Mouse (Mus musculus) MEL (cell line): ENCODE results near the gene Socs1. TPM values are rescaled to one million over a fixed set of nuclear protein-coding genes. Genes with fewer than 3 reads are reported as not detected.

ENCODE experiments used
- DNase-seq: peaks from one replicate; pipeline ENCODE4 v3.0.0; 2011; ENCODE audit warnings: low read depth, low spot score
- H3K27ac ChIP-seq: 2 replicates; pipeline ENCODE4 v1.5.1; 2012; ENCODE audit warnings: low read depth, mild to moderate bottlenecking, control low read depth, low read length, moderate library complexity; ENCODE audit not compliant: control insufficient read depth
- H3K27me3 ChIP-seq, 2 experiments: fragments of 150-350 bp in 1 of 2; sonication (generic) in 1 of 2; 2 replicates each; pipeline ENCODE4 v1.6.1; 2012; ENCODE audit warnings: low read length in 2 of 2, mild to moderate bottlenecking in 2 of 2, improper control_type of control experiment in 1 of 2, moderate library complexity in 1 of 2; ENCODE audit not compliant: insufficient read depth in 2 of 2, control insufficient read depth in 1 of 2
- H3K36me3 ChIP-seq, 2 experiments: 2 replicates each; pipeline ENCODE4 v1.6.1; 2012 to 2014; ENCODE audit warnings: low read length in 2 of 2, improper control_type of control experiment in 1 of 2, inconsistent platforms in 1 of 2, mild to moderate bottlenecking in 1 of 2; ENCODE audit not compliant: insufficient read depth in 2 of 2, control insufficient read depth in 1 of 2
- H3K4me1 ChIP-seq, 2 experiments: fragments of 150-350 bp in 1 of 2; sonication (generic) in 1 of 2; 2 replicates each; pipeline ENCODE4 v1.6.1; 2012; ENCODE audit warnings: low read length in 2 of 2, improper control_type of control experiment in 1 of 2, mild to moderate bottlenecking in 1 of 2; ENCODE audit not compliant: insufficient read depth in 2 of 2, control insufficient read depth in 1 of 2
- H3K4me3 ChIP-seq, 2 experiments: fragments of 150-350 bp in 1 of 2; sonication (generic) in 1 of 2; 2 replicates each; pipeline ENCODE4 v1.5.1; 2012; ENCODE audit warnings: low read depth in 2 of 2, low read length in 2 of 2, mild to moderate bottlenecking in 2 of 2, moderate library complexity in 2 of 2, control low read depth in 1 of 2, improper control_type of control experiment in 1 of 2; ENCODE audit not compliant: control insufficient read depth in 1 of 2, insufficient read depth in 1 of 2
- H3K79me2 ChIP-seq: 2 replicates; pipeline ENCODE4 v1.6.1; 2012; ENCODE audit warnings: mild to moderate bottlenecking, low read length, moderate library complexity; ENCODE audit not compliant: control insufficient read depth, poor library complexity, insufficient read depth
- H3K9ac ChIP-seq: 2 replicates; pipeline ENCODE4 v1.6.1; 2012; ENCODE audit warnings: low read depth, mild to moderate bottlenecking, control low read depth, low read length, moderate library complexity; ENCODE audit not compliant: control insufficient read depth, poor library complexity, severe bottlenecking
- H3K9me3 ChIP-seq: fragments of 150-350 bp; sonication (generic); replicated peaks from 2 replicates; pipeline ENCODE4 v1.6.1; 2012; ENCODE audit warnings: mild to moderate bottlenecking, low read length, improper control_type of control experiment, moderate library complexity; ENCODE audit not compliant: insufficient read depth
- BHLHE40 ChIP-seq: IDR thresholded peaks from 2 replicates; pipeline ENCODE4 v1.6.1; 2012; ENCODE audit warnings: low read depth, mild to moderate bottlenecking, inconsistent platforms, low read length, improper control_type of control experiment, borderline replicate concordance
- CHD1 ChIP-seq: IDR thresholded peaks from 2 replicates; pipeline ENCODE4 v1.6.1; 2012; ENCODE audit warnings: low read depth, mild to moderate bottlenecking, inconsistent platforms, low read length, improper control_type of control experiment
- CHD2 ChIP-seq: IDR thresholded peaks from 2 replicates; pipeline ENCODE4 v1.6.1; 2011; ENCODE audit warnings: low read length, improper control_type of control experiment
- CTCF ChIP-seq, 3 experiments: IDR thresholded peaks in 2 of 3; conservative IDR thresholded peaks in 1 of 3; 2 replicates each; pipeline ENCODE4 v1.5.1; 2011 to 2012; ENCODE audit warnings: low read length in 3 of 3, low read depth in 2 of 3, mild to moderate bottlenecking in 2 of 3, improper control_type of control experiment in 1 of 3, inconsistent platforms in 1 of 3, mixed read lengths in 1 of 3, moderate library complexity in 1 of 3; ENCODE audit not compliant: control insufficient read depth in 1 of 3, insufficient read depth in 1 of 3, poor library complexity in 1 of 3, severe bottlenecking in 1 of 3
- E2F4 ChIP-seq: IDR thresholded peaks from 2 replicates; pipeline ENCODE4 v1.6.1; 2011; ENCODE audit warnings: low read depth, low read length, improper control_type of control experiment, borderline replicate concordance
- ELF1 ChIP-seq: IDR thresholded peaks from 2 replicates; pipeline ENCODE4 v1.6.1; 2014; ENCODE audit warnings: low read depth, mild to moderate bottlenecking, inconsistent platforms, low read length, improper control_type of control experiment, moderate library complexity
- ETS1 ChIP-seq: IDR thresholded peaks from 2 replicates; pipeline ENCODE4 v1.6.1; 2012; ENCODE audit warnings: low read depth, mild to moderate bottlenecking, inconsistent platforms, low read length, improper control_type of control experiment, moderate library complexity
- GATA1 ChIP-seq: IDR thresholded peaks from 2 replicates; pipeline ENCODE4 v1.6.1; 2011; ENCODE audit warnings: low read depth, low read length, improper control_type of control experiment
- HCFC1 ChIP-seq: IDR thresholded peaks from 2 replicates; pipeline ENCODE4 v1.6.1; 2012; ENCODE audit warnings: low read depth, mild to moderate bottlenecking, inconsistent platforms, low read length, improper control_type of control experiment, moderate library complexity
- JUND ChIP-seq: IDR thresholded peaks from 2 replicates; pipeline ENCODE4 v1.6.1; 2011; ENCODE audit warnings: low read depth, mild to moderate bottlenecking, improper control_type of control experiment, low read length
- KAT2A ChIP-seq: conservative IDR thresholded peaks from 2 replicates; pipeline ENCODE4 v1.6.1; 2012; ENCODE audit warnings: low read depth, low read length, improper control_type of control experiment, inconsistent platforms
- MAFK ChIP-seq: IDR thresholded peaks from 2 replicates; pipeline ENCODE4 v1.6.1; 2011; ENCODE audit warnings: low read depth, mild to moderate bottlenecking, low read length, improper control_type of control experiment, borderline replicate concordance
- MAX ChIP-seq: IDR thresholded peaks from 2 replicates; pipeline ENCODE4 v1.6.1; 2011; ENCODE audit warnings: low read length, improper control_type of control experiment
- MYB ChIP-seq: IDR thresholded peaks from 2 replicates; pipeline ENCODE4 v1.6.1; 2011; ENCODE audit warnings: mild to moderate bottlenecking, low read depth, low read length, improper control_type of control experiment
- MYC ChIP-seq: IDR thresholded peaks from 2 replicates; pipeline ENCODE4 v1.6.1; 2011; ENCODE audit warnings: low read depth, mild to moderate bottlenecking, low read length, improper control_type of control experiment, moderate library complexity
- NELFE ChIP-seq: IDR thresholded peaks from 2 replicates; pipeline ENCODE4 v1.6.1; 2011; ENCODE audit warnings: low read depth, low read length, improper control_type of control experiment
- POLR2AphosphoS5 ChIP-seq: IDR thresholded peaks from 2 replicates; pipeline ENCODE4 v1.6.1; 2012; ENCODE audit warnings: low read depth, borderline replicate concordance, mild to moderate bottlenecking, inconsistent platforms, low read length, moderate library complexity, mixed read lengths
- RAD21 ChIP-seq: IDR thresholded peaks from 2 replicates; pipeline ENCODE4 v1.6.1; 2011; ENCODE audit warnings: mild to moderate bottlenecking, low read depth, low read length, improper control_type of control experiment
- RCOR1 ChIP-seq: IDR thresholded peaks from 2 replicates; pipeline ENCODE4 v1.6.1; 2012; ENCODE audit warnings: low read depth, mild to moderate bottlenecking, inconsistent platforms, low read length, improper control_type of control experiment
- SMC3 ChIP-seq: IDR thresholded peaks from 2 replicates; pipeline ENCODE4 v1.6.1; 2011; ENCODE audit warnings: low read depth, low read length, improper control_type of control experiment
- TBP ChIP-seq: IDR thresholded peaks from 2 replicates; pipeline ENCODE4 v1.8.0; 2011; ENCODE audit warnings: low read depth, low read length, improper control_type of control experiment
- UBTF ChIP-seq: IDR thresholded peaks from 2 replicates; pipeline ENCODE4 v1.6.1; 2012; ENCODE audit warnings: low read depth, mild to moderate bottlenecking, inconsistent platforms, low read length, improper control_type of control experiment, moderate library complexity, borderline replicate concordance; ENCODE audit not compliant: insufficient read depth
- USF1 ChIP-seq: IDR thresholded peaks from 2 replicates; pipeline ENCODE4 v1.6.1; 2014; ENCODE audit warnings: low read depth, mild to moderate bottlenecking, inconsistent platforms, low read length, improper control_type of control experiment, moderate library complexity
- USF2 ChIP-seq, 2 experiments: IDR thresholded peaks; 2 replicates each; pipeline ENCODE4 v1.6.1; 2011 to 2012; ENCODE audit warnings: improper control_type of control experiment in 2 of 2, low read length in 2 of 2, borderline replicate concordance in 1 of 2, inconsistent platforms in 1 of 2, low read depth in 1 of 2, mild to moderate bottlenecking in 1 of 2; ENCODE audit not compliant: insufficient read depth in 1 of 2
- ZKSCAN1 ChIP-seq: IDR thresholded peaks from 2 replicates; pipeline ENCODE4 v1.6.1; 2012; ENCODE audit warnings: low read depth, mild to moderate bottlenecking, inconsistent platforms, low read length, improper control_type of control experiment, moderate library complexity
- ZMIZ1 ChIP-seq: IDR thresholded peaks from 2 replicates; pipeline ENCODE4 v1.6.1; 2012; ENCODE audit warnings: low read depth, mild to moderate bottlenecking, inconsistent platforms, low read length, improper control_type of control experiment, moderate library complexity
- ZNF384 ChIP-seq: IDR thresholded peaks from 2 replicates; pipeline ENCODE4 v1.6.1; 2012; ENCODE audit warnings: low read depth, mild to moderate bottlenecking, inconsistent platforms, low read length, improper control_type of control experiment
- polyA plus RNA-seq, 2 experiments: library from polyadenylated mRNA; stranded (reverse) in 1 of 2; unstranded in 1 of 2; fragments of >175 nt in 1 of 2; fragments of >200 nt in 1 of 2; gene quantifications; 2 replicates each; pipeline versions ENCODE4 v1.2.1 to v1.2.4; 2012; ENCODE audit warnings: low replicate concordance in 2 of 2, low read depth in 1 of 2; ENCODE audit not compliant: insufficient read length in 2 of 2, insufficient read depth in 1 of 2, missing spikeins in 1 of 2
- total RNA-seq: library from RNA; depleted of rRNA; stranded (reverse); fragments of 300-350 nt; gene quantifications from 2 replicates; pipeline ENCODE4 v1.2.3, GENCODE M21; 2012

Gene Socs1
- total and polyA plus RNA-seq, 3 experiments: 0.12 to 0.36 TPM; not detected in 1

DNA sequence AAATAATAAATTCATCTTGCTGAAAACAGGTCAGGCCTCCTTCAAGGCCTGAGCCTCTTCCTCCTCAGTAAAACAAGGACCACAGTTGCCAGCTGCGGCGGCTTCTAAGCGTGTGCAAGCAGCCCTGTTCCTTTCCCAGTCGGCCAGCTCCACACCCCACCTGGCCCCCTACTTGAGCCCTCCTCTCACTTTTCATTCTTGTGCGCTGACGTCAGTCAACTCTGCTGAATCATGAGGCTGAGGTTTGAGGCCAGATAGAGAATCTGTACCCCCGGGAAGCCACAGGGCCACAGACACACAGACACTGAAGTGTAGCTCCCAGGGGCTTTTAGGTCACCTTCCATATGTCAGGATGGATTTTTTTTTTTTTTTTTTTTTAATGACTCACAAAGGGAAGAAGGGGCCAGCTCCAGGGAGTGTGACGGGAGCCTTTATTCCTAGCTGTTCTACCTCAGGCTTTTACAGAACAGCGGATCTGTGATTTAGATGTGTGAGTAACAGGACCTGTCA, 3.4 kb downstream of the Socs1 start:
- no peak for TF ChIP-seq UBTF
- no peak for TF ChIP-seq CHD1
- TF ChIP-seq TBP: no peak
- TF ChIP-seq GATA1: no peak
- no peak for TF ChIP-seq RAD21
- TF ChIP-seq USF2 (IDR thresholded peaks at IDR 0.05; ENCODE audit: borderline replicate concordance in 1 of 2, insufficient read depth in 1 of 2, low read depth in 1 of 2, low read length in 2 of 2): no peak
- TF ChIP-seq ZMIZ1: no peak
- TF ChIP-seq RCOR1: no peak
- no peak for TF ChIP-seq HCFC1
- no peak for TF ChIP-seq CHD2
- TF ChIP-seq SMC3: no peak
- TF ChIP-seq JUND: no peak
- TF ChIP-seq MAFK: no peak
- Histone ChIP-seq H3K4me3 (no peak overlapping the region), H3K27me3 (peaks cover 0 to 4% of the 10 kb centered on the region in 2 experiments; a peak in 3 of 4 replicates), H3K36me3 (no peaks in the 10 kb centered on the region), H3K79me2 (no peaks in the 10 kb centered on the region; the same call in 1 of the 2 replicates), H3K9me3 (no peaks in the 10 kb centered on the region), H3K4me1 (peaks cover 0 to 3% of the 10 kb centered on the region in 2 experiments; a peak in 1 of 4 replicates), H3K27ac (no peak overlapping the region), H3K9ac (no peak overlapping the region)
- no peak for DNase-seq

GRCm38 (mm10) chr16:10780631-10781120, 4.7 kb downstream of the Socs1 start:
- Histone ChIP-seq H3K27ac (no peak overlapping the region), H3K9me3 (no peaks in the 10 kb centered on the region), H3K36me3 (no peaks in the 10 kb centered on the region), H3K9ac (no peak overlapping the region), H3K79me2 (no peaks in the 10 kb centered on the region; the same call in 1 of the 2 replicates), H3K27me3 (peaks cover 0 to 4% of the 10 kb centered on the region in 2 experiments; a peak in 3 of 4 replicates), H3K4me1 (no peaks in the 10 kb centered on the region), H3K4me3 (no peak overlapping the region)
- no peak for DNase-seq
- no peak for TF ChIP-seq MAX
- TF ChIP-seq POLR2AphosphoS5: no peak
- no peak for TF ChIP-seq CHD1
- no peak for TF ChIP-seq USF2 (IDR thresholded peaks at IDR 0.05; ENCODE audit: borderline replicate concordance in 1 of 2, insufficient read depth in 1 of 2, low read depth in 1 of 2, low read length in 2 of 2)
- no peak for TF ChIP-seq ETS1
- no peak for TF ChIP-seq TBP
- no peak for TF ChIP-seq NELFE
- no peak for TF ChIP-seq E2F4
- no peak for TF ChIP-seq BHLHE40
- TF ChIP-seq USF1: no peak
- no peak for TF ChIP-seq KAT2A
- no peak for TF ChIP-seq ZMIZ1
- no peak for TF ChIP-seq ELF1
- no peak for TF ChIP-seq MYB
- TF ChIP-seq GATA1: no peak
- no peak for TF ChIP-seq CTCF (IDR thresholded peaks at IDR 0.05 in 2 of 3, conservative IDR thresholded peaks at IDR 0.05 in 1 of 3; ENCODE audit: control insufficient read depth in 1 of 3, insufficient read depth in 1 of 3, low read depth in 2 of 3, low read length in 3 of 3, poor library complexity in 1 of 3, severe bottlenecking in 1 of 3)
- TF ChIP-seq CHD2: no peak
- no peak for TF ChIP-seq ZNF384
- TF ChIP-seq MYC: no peak
- no peak for TF ChIP-seq ZKSCAN1
